Mouse (Mus musculus) embryonic facial prominence, embryonic 14.5 days (tissue): ENCODE data around the gene Olfr954. TPM values are rescaled to one million over a fixed set of nuclear protein-coding genes. Genes with fewer than 3 reads are reported as not detected.

ENCODE experiments used
- ATAC-seq: fragments of 200-750 bp; cut with Nextera tagmentation; 2 replicates; pipeline ENCODE4 v1.8.0; 2017; ENCODE audit warnings: low read depth, moderate number of reproducible peaks, moderate TSS enrichment
- DNase-seq: peaks from one replicate; pipeline ENCODE4 v3.0.0-alpha.2; 2015; ENCODE audit warnings: low spot score
- H3K27ac ChIP-seq: fragments of 300-500 bp; sonication (generic); replicated peaks from 2 replicates; pipeline ENCODE4 v1.5.1; 2014; ENCODE audit warnings: low read depth, mild to moderate bottlenecking, low read length, moderate library complexity
- H3K27me3 ChIP-seq: fragments of 300-500 bp; sonication (generic); replicated peaks from 2 replicates; pipeline ENCODE4 v1.6.1; 2014; ENCODE audit warnings: low read length; ENCODE audit not compliant: control insufficient read depth, insufficient read depth
- H3K36me3 ChIP-seq: fragments of 300-500 bp; sonication (generic); 2 replicates; pipeline ENCODE4 v1.6.1; 2014; ENCODE audit warnings: low read length, mixed read lengths; ENCODE audit not compliant: control insufficient read depth, insufficient read depth
- H3K4me1 ChIP-seq: fragments of 300-500 bp; sonication (generic); 2 replicates; pipeline ENCODE4 v1.6.1; 2014; ENCODE audit warnings: antibody characterized with exemption, low read length; ENCODE audit not compliant: control insufficient read depth, insufficient read depth
- H3K4me2 ChIP-seq: fragments of 300-500 bp; sonication (generic); 2 replicates; pipeline ENCODE4 v1.6.1; 2014; ENCODE audit warnings: low read depth, mild to moderate bottlenecking, low read length, moderate library complexity, mixed read lengths
- H3K4me3 ChIP-seq: fragments of 300-500 bp; sonication (generic); 2 replicates; pipeline ENCODE4 v1.5.1; 2014; ENCODE audit warnings: low read depth, mild to moderate bottlenecking, low read length
- H3K9ac ChIP-seq: fragments of 300-500 bp; sonication (generic); 2 replicates; pipeline ENCODE4 v1.6.1; 2014; ENCODE audit warnings: low read depth, mild to moderate bottlenecking, low read length, moderate library complexity, mixed read lengths
- H3K9me3 ChIP-seq: fragments of 300-500 bp; sonication (generic); 2 replicates; pipeline ENCODE4 v1.6.1; 2016; ENCODE audit warnings: low read length; ENCODE audit not compliant: control insufficient read depth
- WGBS: fragments of 180-500 bp; shearing (Covaris S2); extraction: QIAGEN DNeasy Blood & Tissue Kit; methylation state at CpG from one replicate; pipeline ENCODE4 v1.1.7; 2014; 5-methylcytosine and 5-hydroxymethylcytosine counted together
- polyA plus RNA-seq: library from polyadenylated mRNA; unstranded; fragments of >200 nt; fragmentation: Nextera tagmentation; extraction: Ambion mirVana; gene quantifications from 2 replicates; pipeline ENCODE4 v1.2.1, GENCODE M21; 2014

Gene Olfr954
- not detected in 2 replicates for polyA plus RNA-seq

GRCm38 (mm10) chr9:39456401-39456800 is at the start of gene Olfr954:
Olfr954 (plus strand) TSS chr9:39456701.
- Histone ChIP-seq H3K27ac (no peak within 1 kb of the TSS), H3K9ac (no peak within 1 kb of the TSS), H3K9me3 (no peaks in the 10 kb centered on the region), H3K4me1 (no peaks in the 10 kb centered on the region), H3K27me3 (no peaks in the 10 kb centered on the region), H3K4me3 (no peak within 1 kb of the TSS), H3K36me3 (no peaks in the 10 kb centered on the region), H3K4me2 (no peak within 1 kb of the TSS)
- ATAC-seq (no peak), DNase-seq (no peak)
- 87% methylated on average over 6 of the region's 6 CpGs for WGBS

GRCm38 (mm10) chr9:39427048-39427447 is 29.5 kb upstream of the Olfr954 start, which contains the start of gene Olfr952:
Olfr952 (minus strand) TSS chr9:39427148.
- Histone ChIP-seq H3K9me3 (no peaks in the 10 kb centered on the region), H3K4me3 (no peak within 1 kb of the TSS), H3K4me2 (no peak within 1 kb of the TSS), H3K4me1 (no peaks in the 10 kb centered on the region), H3K27me3 (no peaks in the 10 kb centered on the region), H3K9ac (no peak within 1 kb of the TSS), H3K27ac (no peak within 1 kb of the TSS), H3K36me3 (no peaks in the 10 kb centered on the region)
- ATAC-seq (no peak), DNase-seq (no peak)

- Histone ChIP-seq H3K4me1 (no peaks in the 10 kb centered on the region), H3K9ac (no peak within 1 kb of the TSS), H3K4me2 (no peak within 1 kb of the TSS), H3K27me3 (no peaks in the 10 kb centered on the region), H3K36me3 (no peaks in the 10 kb centered on the region), H3K4me3 (no peak within 1 kb of the TSS), H3K9me3 (no peaks in the 10 kb centered on the region), H3K27ac (no peak within 1 kb of the TSS)
- 48% methylated on average over 1 of the region's 1 CpGs for WGBS
- DNase-seq (no peak), ATAC-seq (no peak)
These were observed 15.3 kb downstream of the Olfr954 start, which contains the start of gene Olfr955 for GRCm38 (mm10) chr9:39471844-39472243. Olfr955 (minus strand) TSS chr9:39471944.

- H3K36me3 ChIP-seq, result no peaks in the 10 kb centered on the region
- no peaks in the 10 kb centered on the region for H3K9me3 ChIP-seq
- H3K27ac ChIP-seq, result no peak within 1 kb of the TSS
- WGBS, result 84% methylated on average over 2 of the region's 2 CpGs
- no peak for DNase-seq
- H3K27me3 ChIP-seq, result no peaks in the 10 kb centered on the region
- no peak within 1 kb of the TSS for H3K4me3 ChIP-seq
- H3K4me2 ChIP-seq, result no peak within 1 kb of the TSS
- no peak for ATAC-seq
- H3K9ac ChIP-seq, result no peak within 1 kb of the TSS
- H3K4me1 ChIP-seq, result no peaks in the 10 kb centered on the region
These were observed 37.4 kb downstream of the Olfr954 start, which contains the start of gene Olfr44 for GRCm38 (mm10) chr9:39493895-39494294. Olfr44 (minus strand) TSS chr9:39493995.

- H3K9ac ChIP-seq, result no peak overlapping the region
- H3K4me1 ChIP-seq, result no peaks in the 10 kb centered on the region
- H3K27me3 ChIP-seq, result no peaks in the 10 kb centered on the region
- no peaks in the 10 kb centered on the region for H3K36me3 ChIP-seq
- DNase-seq (peak; percentile 84), ATAC-seq (peak; percentile 63; the same call in 1 of the 2 replicates)
- H3K27ac ChIP-seq, result no peak overlapping the region
- no peaks in the 10 kb centered on the region for H3K9me3 ChIP-seq
- 9% methylated on average over 6 of the region's 6 CpGs for WGBS
- H3K4me3 ChIP-seq, result no peak overlapping the region
- no peak overlapping the region for H3K4me2 ChIP-seq
These were observed 52.5 kb downstream of the Olfr954 start for GRCm38 (mm10) chr9:39508998-39509397.

- no peak for DNase-seq
- no peaks in the 10 kb centered on the region for H3K36me3 ChIP-seq
- no peak overlapping the region for H3K9ac ChIP-seq
- ATAC-seq, result no peak
- no peak overlapping the region for H3K4me2 ChIP-seq
- WGBS, result 83% methylated on average over 9 of the region's 9 CpGs
- no peaks in the 10 kb centered on the region for H3K4me1 ChIP-seq
- H3K4me3 ChIP-seq, result no peak overlapping the region
- H3K27ac ChIP-seq, result no peak overlapping the region
- no peaks in the 10 kb centered on the region for H3K9me3 ChIP-seq
- H3K27me3 ChIP-seq, result no peaks in the 10 kb centered on the region
These were observed 52.9 kb downstream of the Olfr954 start for GRCm38 (mm10) chr9:39509412-39509811.

Other genes starting within 250 kb of the Olfr954 start
- 0.08 and 0.13 TPM in 2 replicates for gene Olfr1537, start 206.7 kb upstream of the Olfr954 start, polyA plus RNA-seq
- not detected in 2 replicates for gene Olfr945, start 179.9 kb upstream of the Olfr954 start, polyA plus RNA-seq
- not detected in 2 replicates for gene Olfr948, start 130.7 kb upstream of the Olfr954 start, polyA plus RNA-seq
- gene Olfr951, start 69.3 kb upstream of the Olfr954 start, polyA plus RNA-seq, result 0.17 TPM in 1 of 2 replicates, not detected in the other
- gene Olfr952, start 29.6 kb upstream of the Olfr954 start, polyA plus RNA-seq, result not detected in 2 replicates
- gene Olfr955, start 15.2 kb downstream of the Olfr954 start, polyA plus RNA-seq, result 0.18 TPM in 1 of 2 replicates, not detected in the other
- not detected in 2 replicates for gene Olfr44, start 37.3 kb downstream of the Olfr954 start, polyA plus RNA-seq
- gene Olfr957, start 59.1 kb downstream of the Olfr954 start, polyA plus RNA-seq, result 0.14 and 0.42 TPM in 2 replicates
- 0.18 TPM in 1 of 2 replicates, not detected in the other for gene Olfr958, start 97.4 kb downstream of the Olfr954 start, polyA plus RNA-seq
- gene Olfr959, start 118.9 kb downstream of the Olfr954 start, polyA plus RNA-seq, result not detected in 2 replicates
- 165 and 171 TPM in 2 replicates for gene AW551984, start 147.7 kb downstream of the Olfr954 start, polyA plus RNA-seq
- not detected in 2 replicates for gene Olfr148, start 154.0 kb downstream of the Olfr954 start, polyA plus RNA-seq
- not detected in 2 replicates for gene Olfr960, start 164.7 kb downstream of the Olfr954 start, polyA plus RNA-seq
- not detected in 2 replicates for gene Olfr961, start 188.4 kb downstream of the Olfr954 start, polyA plus RNA-seq
- gene Olfr963, start 210.5 kb downstream of the Olfr954 start, polyA plus RNA-seq, result not detected in 2 replicates